Mouse (Mus musculus): Measurements from ENCODE around the gene Iqcd.

- TF ChIP-seq CTCF (IDR thresholded peaks at IDR 0.05) (no peak), EP300 (IDR thresholded peaks at IDR 0.05) (no peak)
Observed at GRCm38 (mm10) chr5:120599625-120600024, 10.8 kb downstream of the Iqcd start.
